In the genomic region with DNA sequence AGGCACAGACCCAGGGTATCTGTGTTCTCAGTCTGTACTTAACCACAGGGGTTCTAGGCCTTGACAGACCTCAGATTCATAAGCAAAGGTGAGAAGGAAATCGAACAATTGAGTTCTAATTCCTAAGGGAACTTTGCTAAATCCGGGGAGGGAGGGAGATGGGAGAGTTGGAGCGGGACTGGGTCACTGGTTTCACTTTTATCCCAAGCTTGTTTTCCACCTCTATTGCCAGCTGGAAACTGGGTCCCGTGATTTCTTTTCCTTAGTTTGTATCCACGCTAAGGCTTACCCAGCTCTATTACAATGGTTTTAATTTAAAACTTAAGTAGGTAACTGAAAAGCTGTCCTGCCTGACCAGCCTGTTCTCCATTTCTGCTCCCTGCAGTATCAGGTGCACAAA, we compare ENCODE assay signal across 19 mouse cellular contexts. TPM values are rescaled to one million over a fixed set of nuclear protein-coding genes. Genes with fewer than 3 reads are reported as not detected.
DNase-seq lines count a peak whose midpoint lies in the region; ATAC-seq and TF ChIP-seq lines count a peak whose summit lies in the region.
"Had no signal": no experiment of that assay in that cellular context is flagged by ENCODE, and none has a peak within 500 bp of the region (broad histone marks: within the 10 kb centered on the region; RNA-seq: fewer than 3 reads in every experiment).

No protein-coding gene starts in this region.

- no peak overlapping the region for H3K4me2 ChIP-seq in kidney, embryonic 15.5 days
- H3K4me2 ChIP-seq: embryonic facial prominence, embryonic 12.5 days; forebrain, embryonic 13.5 days; forebrain, embryonic 15.5 days had no signal

- no peak for DNase-seq in gastrocnemius, adult 2 months
- no peak for DNase-seq in gastrocnemius, adult 18-20 months (ENCODE audit: low spot score)
- no peak for DNase-seq in heart, adult 2 months
- no peak for DNase-seq in heart, postnatal 14 days
- DNase-seq in heart, adult 9 months (ENCODE audit: low spot score in 2 of 2) = peak; percentile 31 to 46
- DNase-seq in heart, postnatal 10 days = no peak
- DNase-seq: adrenal gland, adult 2 months; adrenal gland, postnatal 10 days; adrenal gland, postnatal 25 days; cerebellum, adult 11-12 months; cerebellum, adult 2 months; cerebellum, postnatal 10 days; cerebellum, postnatal 25 days; forebrain, postnatal 0 days had no signal

- H3K9ac ChIP-seq in heart, adult 2 months (ENCODE audit: low read depth, low read length) = no peak overlapping the region
- no peak overlapping the region for H3K9ac ChIP-seq in kidney, embryonic 15.5 days
- H3K9ac ChIP-seq: embryonic facial prominence, embryonic 12.5 days; forebrain, embryonic 13.5 days; forebrain, embryonic 15.5 days; forebrain, postnatal 0 days had no signal

- H3K79me2 ChIP-seq in heart, adult 2 months (replicated peaks; ENCODE audit: control insufficient read depth, insufficient read depth, low read length) = no peaks in the 10 kb centered on the region

- peaks cover 9% of the 10 kb centered on the region for H3K36me3 ChIP-seq in heart, adult 2 months (ENCODE audit: control insufficient read depth, insufficient read depth, low read length)
- H3K36me3 ChIP-seq in kidney, embryonic 15.5 days = no peaks in the 10 kb centered on the region
- H3K36me3 ChIP-seq: embryonic facial prominence, embryonic 10.5 days; embryonic facial prominence, embryonic 12.5 days; forebrain, embryonic 15.5 days had no signal

- peaks cover 7% of the 10 kb centered on the region for H3K4me1 ChIP-seq in heart, adult 2 months (ENCODE audit: control insufficient read depth, insufficient read depth, low read length)
- H3K4me1 ChIP-seq in kidney, embryonic 15.5 days = no peaks in the 10 kb centered on the region; the same call in 1 of the 2 replicates
- H3K4me1 ChIP-seq: embryonic facial prominence, embryonic 10.5 days; embryonic facial prominence, embryonic 12.5 days; forebrain, embryonic 13.5 days had no signal

- peak overlapping the region; percentile 52 for H3K4me3 ChIP-seq in gastrocnemius, adult 2 months
- no peak overlapping the region for H3K4me3 ChIP-seq in heart, adult 2 months
- H3K4me3 ChIP-seq in kidney, embryonic 15.5 days (replicated peaks) = no peak overlapping the region
- H3K4me3 ChIP-seq: embryonic facial prominence, embryonic 10.5 days; embryonic facial prominence, embryonic 12.5 days; forebrain, embryonic 13.5 days; forebrain, embryonic 15.5 days had no signal

- intact Hi-C loops in gastrocnemius, adult 2 months (cut with DNase I) = no loop called here
- intact Hi-C loops in heart, adult 2 months (cut with DNase I) = loop anchor here (2.0 kb wide), 1 partner anchor 91 kb away; no protein-coding TSS in a partner anchor
- intact Hi-C loops in heart, postnatal 14 days (cut with DNase I) = no loop called here
- intact Hi-C loops in heart, postnatal 10 days (cut with DNase I) = no loop called here

- H3K9me3 ChIP-seq in kidney, embryonic 15.5 days (replicated peaks) = no peaks in the 10 kb centered on the region
- H3K9me3 ChIP-seq: embryonic facial prominence, embryonic 10.5 days; embryonic facial prominence, embryonic 12.5 days; forebrain, embryonic 13.5 days; forebrain, embryonic 15.5 days had no signal

- no peak for ATAC-seq in kidney, embryonic 15.5 days (replicated peaks; ENCODE audit: low FRiP score)
- ATAC-seq: forebrain, embryonic 13.5 days; forebrain, embryonic 15.5 days; forebrain, postnatal 0 days had no signal

- no peak for TF ChIP-seq EP300 in heart, adult 2 months (IDR thresholded peaks at IDR 0.05; ENCODE audit: insufficient read depth, low read depth, low read length)

- H3K27ac ChIP-seq in gastrocnemius, adult 2 months = peak overlapping the region; percentile 71
- peak overlapping the region; percentile 47 for H3K27ac ChIP-seq in heart, adult 2 months
- no peak overlapping the region for H3K27ac ChIP-seq in kidney, embryonic 15.5 days
- H3K27ac ChIP-seq: embryonic facial prominence, embryonic 10.5 days; embryonic facial prominence, embryonic 12.5 days; forebrain, embryonic 13.5 days; forebrain, embryonic 15.5 days had no signal

- 32% methylated on average over 5 of the region's 5 CpGs for WGBS in heart, adult 2 months
- WGBS in kidney, embryonic 15.5 days = 68% methylated on average over 5 of the region's 5 CpGs

- 0 out of 2 replicates have a peak, but pooled peaks have one; percentile 17 for TF ChIP-seq POLR2A in heart, adult 2 months (IDR thresholded peaks at IDR 0.05; ENCODE audit: insufficient read depth, low read depth, low read length)

- TF ChIP-seq CTCF in gastrocnemius, adult 2 months (IDR thresholded peaks at IDR 0.05) = no peak
- no peak for TF ChIP-seq CTCF in heart, adult 2 months (IDR thresholded peaks at IDR 0.05)

- H3K27me3 ChIP-seq in heart, adult 2 months (ENCODE audit: control insufficient read depth, insufficient read depth, low read length) = no peaks in the 10 kb centered on the region
- H3K27me3 ChIP-seq in kidney, embryonic 15.5 days = no peaks in the 10 kb centered on the region
- H3K27me3 ChIP-seq: embryonic facial prominence, embryonic 12.5 days; forebrain, embryonic 13.5 days; forebrain, embryonic 15.5 days had no signal

RNA-seq across cellular contexts. Expression of gene Stat1, which starts 56.1 kb away (rescaled TPM):
- 10 to 100 TPM in 1 of 2 experiments, 1 to 10 TPM in 1; 9.2 to 16.4 TPM for total RNA-seq in gastrocnemius, adult 2 months (2021)
- total RNA-seq in gastrocnemius, adult 18-20 months (2021) = 10 to 100 TPM; 11.7 to 11.8 TPM
- total RNA-seq in heart, adult 2 months (2021) = 10 to 100 TPM; 27.7 to 30.6 TPM
- 24.1 and 29.8 TPM in 2 replicates for polyA plus RNA-seq in heart, adult 2 months (2012; rRNA removed)
- 10 to 100 TPM; 22.2 to 22.7 TPM for total RNA-seq in heart, postnatal 14 days (2021)
- 10 to 100 TPM; 20.2 to 26.4 TPM for total RNA-seq in heart, postnatal 10 days (2021)
- polyA plus RNA-seq in kidney, embryonic 15.5 days (2015; fragmentation: Nextera tagmentation; extraction: Ambion mirVana) = 18.8 and 20.4 TPM in 2 replicates

RNA-seq across cellular contexts. Expression of gene Gls, which starts 57.7 kb away (rescaled TPM):
- total RNA-seq in gastrocnemius, adult 2 months (2021) = 10 to 100 TPM; 57.3 to 88.0 TPM
- 10 to 100 TPM; 81.6 to 85.6 TPM for total RNA-seq in gastrocnemius, adult 18-20 months (2021)
- total RNA-seq in heart, adult 2 months (2021) = 10 to 100 TPM; 79.5 to 90.0 TPM
- 15.7 and 28.8 TPM in 2 replicates for polyA plus RNA-seq in heart, adult 2 months (2012; rRNA removed)
- total RNA-seq in heart, postnatal 14 days (2021) = 10 to 100 TPM; 86.3 to 94.6 TPM
- total RNA-seq in heart, postnatal 10 days (2021) = 100 to 1,000 TPM in 1 of 2 experiments, 10 to 100 TPM in 1; 99.5 to 101 TPM
- 23.4 and 28.6 TPM in 2 replicates for polyA plus RNA-seq in kidney, embryonic 15.5 days (2015; fragmentation: Nextera tagmentation; extraction: Ambion mirVana)

Comparison
In these comparisons a context has a peak if more than half of its experiments do, and no peak if none do; other contexts are left out.
1. DNase-seq: peak in heart, adult 9 months (2 of 2); none in gastrocnemius, adult 2 months (single experiment), gastrocnemius, adult 18-20 months (single experiment), heart, adult 2 months (0 of 2), heart, postnatal 14 days (0 of 2) and heart, postnatal 10 days (0 of 2).